Mouse (Mus musculus): ENCODE measurements around the gene Gm11634.
"Not testable (repeated sequence)": the region's sequence is repeated elsewhere in the genome, so short reads cannot be mapped to it uniquely, and the experiment has no call there.

Gene Gm11634

DNA sequence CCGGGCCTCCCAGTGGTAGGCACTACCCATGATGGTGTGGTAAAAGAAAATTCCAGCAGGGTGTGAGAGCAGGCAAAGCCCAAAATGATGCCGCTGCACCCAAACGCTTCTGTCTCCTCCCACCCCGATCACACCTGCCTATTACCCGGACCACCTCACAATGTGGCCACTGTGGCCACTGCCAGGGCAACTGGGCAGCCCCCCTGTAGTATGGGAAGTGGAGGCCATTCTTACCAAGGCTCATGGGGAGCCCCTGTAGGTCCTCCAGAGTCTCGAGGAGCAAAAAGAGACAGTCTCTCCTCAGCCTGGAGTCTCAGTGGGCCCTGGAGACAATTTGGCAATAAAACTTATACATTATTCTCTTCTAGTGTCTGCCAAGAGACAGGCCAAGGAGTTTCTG is at the start of gene Gm11634:
Gene Gm11634 (minus strand): TSS at position 101 of the 400 bp plus-strand sequence.
- DNase-seq (ENCODE audit: low spot score) = no peak

DNA sequence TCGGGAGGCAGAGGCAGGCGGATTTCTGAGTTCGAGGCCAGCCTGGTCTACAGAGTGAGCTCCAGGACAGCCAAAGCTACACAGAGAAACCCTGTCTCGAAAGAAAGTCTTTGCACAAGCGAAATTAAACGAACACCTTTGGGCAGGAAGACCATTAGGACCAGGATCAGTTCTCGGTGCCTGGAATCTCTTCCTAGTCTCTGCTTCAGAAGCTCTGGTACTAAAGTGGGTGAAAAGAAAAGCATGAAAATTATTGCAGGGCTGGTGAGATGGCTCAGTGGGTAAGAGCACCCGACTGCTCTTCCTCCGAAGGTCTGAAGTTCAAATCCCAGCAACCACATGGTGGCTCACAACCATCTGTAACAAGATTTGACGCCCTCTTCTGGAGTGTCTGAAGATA is 48.0 kb upstream of the Gm11634 start:
- not testable (repeated sequence) for DNase-seq (ENCODE audit: low spot score)

DNA sequence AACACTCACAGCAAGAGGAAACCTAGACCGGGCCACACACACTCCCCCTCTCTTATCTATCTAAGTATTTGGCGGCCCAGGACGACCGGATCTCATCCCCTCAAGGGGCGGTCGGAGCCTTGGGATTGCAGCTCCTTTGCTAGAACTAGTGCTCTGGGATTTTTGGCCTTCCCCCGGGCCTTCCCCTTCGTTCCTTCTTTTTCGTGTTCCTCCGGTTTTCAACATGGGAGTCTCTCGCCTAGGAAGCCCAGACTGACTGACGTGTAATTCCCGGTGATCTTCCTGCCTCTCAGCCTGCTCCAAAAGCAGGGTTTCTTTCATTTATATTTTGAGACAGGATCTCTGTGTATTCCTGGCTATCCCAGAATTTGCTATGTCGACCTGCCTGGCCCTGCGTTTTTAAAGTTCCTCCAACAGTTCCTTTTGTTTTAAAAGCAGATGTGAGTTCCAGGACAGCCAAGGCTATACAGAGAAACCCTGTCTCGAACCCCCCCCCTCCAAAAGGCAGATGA is 47.3 kb upstream of the Gm11634 start:
- DNase-seq (ENCODE audit: low spot score) = not testable (repeated sequence)

DNA sequence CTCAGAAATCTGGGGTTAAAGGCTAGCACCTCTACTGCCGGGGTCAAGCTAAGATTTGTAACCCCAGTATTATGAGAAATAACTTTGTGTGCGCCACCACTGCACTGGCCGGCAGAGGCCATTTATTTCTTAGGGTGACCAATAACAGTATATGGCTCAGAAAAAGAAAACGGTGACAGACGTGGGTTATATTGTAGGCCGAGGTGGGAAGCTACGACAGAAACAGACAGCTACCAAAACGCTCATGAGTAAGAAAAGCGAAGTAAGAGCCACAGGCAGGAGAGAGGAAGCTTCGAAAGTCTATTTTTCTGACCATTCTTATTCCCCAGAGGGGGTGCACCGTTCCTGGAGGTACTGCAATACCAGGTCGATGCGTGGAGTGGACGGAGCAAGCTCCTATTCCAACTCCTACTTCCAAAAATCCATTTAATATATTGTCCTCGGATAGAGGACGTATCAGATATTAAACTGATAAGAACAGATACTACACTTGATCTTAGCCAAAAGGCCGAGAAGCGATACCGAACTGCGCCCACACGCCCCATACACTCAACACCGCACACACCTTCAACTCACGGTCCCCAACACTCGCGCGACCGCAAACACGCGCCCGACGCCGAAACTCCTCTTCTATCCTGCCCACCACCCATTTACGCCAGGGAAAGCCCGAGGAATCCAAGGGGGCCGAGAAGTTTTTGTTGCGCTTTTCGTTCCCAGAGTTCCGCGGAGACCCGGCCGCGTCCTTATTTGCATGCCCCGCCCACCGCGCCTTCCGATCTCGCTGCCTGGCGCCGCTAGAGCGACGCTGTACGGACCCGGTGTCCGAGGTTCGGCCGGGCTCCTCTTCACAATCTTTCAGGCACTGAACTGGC is 46.6 kb upstream of the Gm11634 start:
- peak; percentile 44 for DNase-seq (ENCODE audit: low spot score)

DNA sequence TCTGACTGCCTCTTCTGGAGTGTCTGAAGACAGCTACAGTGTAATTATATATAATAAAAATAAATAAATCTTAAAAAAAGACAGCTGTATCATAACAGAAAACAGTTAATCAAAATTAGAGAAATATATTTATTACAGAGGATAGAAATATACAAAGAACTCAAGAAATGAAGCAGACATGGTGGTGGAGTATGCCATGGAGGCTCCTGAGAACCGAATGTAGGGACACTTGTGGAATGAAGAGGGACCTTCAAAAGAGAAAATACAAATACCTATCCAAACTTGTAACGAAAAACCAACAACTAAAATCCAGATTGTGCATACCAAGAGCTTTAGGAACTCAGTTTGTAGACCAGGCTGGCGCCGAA is 46.0 kb upstream of the Gm11634 start:
- DNase-seq (ENCODE audit: low spot score) = not testable (repeated sequence)

DNA sequence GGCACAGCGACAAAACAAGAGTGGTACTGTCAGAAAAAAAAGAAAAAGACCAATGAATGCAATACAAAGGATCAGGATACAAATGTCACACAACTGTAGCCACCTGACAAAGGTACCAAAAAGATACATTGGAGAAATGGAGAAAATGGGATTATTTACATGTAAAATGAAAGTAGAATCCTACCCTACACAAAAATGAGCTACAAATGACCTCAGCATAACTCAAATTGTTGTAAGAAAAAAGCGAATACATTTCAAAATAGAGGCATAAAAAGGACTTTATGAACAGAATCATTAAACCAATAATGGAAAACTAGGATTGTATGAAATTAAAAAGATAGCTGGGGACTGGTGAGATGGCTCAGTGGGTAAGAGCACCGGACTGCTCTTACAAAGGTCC is 45.5 kb upstream of the Gm11634 start:
- DNase-seq (ENCODE audit: low spot score) = no peak

DNA sequence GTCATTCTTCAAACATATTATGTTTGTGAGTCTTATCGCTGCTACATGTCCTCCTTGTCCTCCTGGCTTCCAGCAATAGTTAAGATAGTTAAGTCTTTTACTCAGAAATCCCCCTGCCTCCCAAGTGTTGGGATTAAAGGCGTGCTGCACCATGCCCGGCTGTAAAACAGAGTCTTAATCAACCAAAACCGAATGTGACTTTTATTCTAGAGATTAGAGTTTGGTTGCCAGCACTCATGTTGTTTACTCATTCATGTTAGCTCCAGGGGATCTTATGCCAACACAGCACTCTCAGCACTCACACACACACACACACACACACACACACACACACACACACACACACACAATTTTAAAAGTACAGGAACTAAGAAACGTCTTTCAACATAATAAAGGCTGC is 43.9 kb upstream of the Gm11634 start:
- no peak for DNase-seq (ENCODE audit: low spot score)

DNA sequence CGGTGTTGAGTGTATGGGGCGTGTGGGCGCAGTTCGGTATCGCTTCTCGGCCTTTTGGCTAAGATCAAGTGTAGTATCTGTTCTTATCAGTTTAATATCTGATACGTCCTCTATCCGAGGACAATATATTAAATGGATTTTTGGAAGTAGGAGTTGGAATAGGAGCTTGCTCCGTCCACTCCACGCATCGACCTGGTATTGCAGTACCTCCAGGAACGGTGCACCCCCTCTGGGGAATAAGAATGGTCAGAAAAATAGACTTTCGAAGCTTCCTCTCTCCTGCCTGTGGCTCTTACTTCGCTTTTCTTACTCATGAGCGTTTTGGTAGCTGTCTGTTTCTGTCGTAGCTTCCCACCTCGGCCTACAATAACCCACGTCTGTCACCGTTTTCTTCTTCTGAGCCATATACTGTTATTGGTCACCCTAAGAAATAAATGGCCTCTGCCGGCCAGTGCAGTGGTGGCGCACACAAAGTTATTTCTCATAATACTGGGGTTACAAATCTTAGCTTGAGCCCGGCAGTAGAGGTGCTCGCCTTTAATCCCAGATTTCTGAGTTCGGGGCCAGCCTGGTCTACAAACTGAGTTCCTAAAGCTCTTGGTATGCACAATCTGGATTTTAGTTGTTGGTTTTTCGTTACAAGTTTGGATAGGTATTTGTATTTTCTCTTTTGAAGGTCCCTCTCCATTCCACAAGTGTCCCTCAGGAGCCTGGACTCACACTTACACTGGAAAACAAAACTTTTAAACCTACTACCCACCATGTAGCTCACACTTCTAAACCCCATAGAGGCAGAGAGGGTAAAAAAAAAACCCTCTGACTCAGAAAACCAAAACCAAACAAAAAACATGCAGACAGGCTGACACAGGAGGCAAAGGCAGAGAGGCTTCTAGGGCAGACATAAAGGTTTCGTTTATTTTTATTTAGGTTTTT is 42.9 kb upstream of the Gm11634 start:
- DNase-seq (ENCODE audit: low spot score) = not testable (repeated sequence)

DNA sequence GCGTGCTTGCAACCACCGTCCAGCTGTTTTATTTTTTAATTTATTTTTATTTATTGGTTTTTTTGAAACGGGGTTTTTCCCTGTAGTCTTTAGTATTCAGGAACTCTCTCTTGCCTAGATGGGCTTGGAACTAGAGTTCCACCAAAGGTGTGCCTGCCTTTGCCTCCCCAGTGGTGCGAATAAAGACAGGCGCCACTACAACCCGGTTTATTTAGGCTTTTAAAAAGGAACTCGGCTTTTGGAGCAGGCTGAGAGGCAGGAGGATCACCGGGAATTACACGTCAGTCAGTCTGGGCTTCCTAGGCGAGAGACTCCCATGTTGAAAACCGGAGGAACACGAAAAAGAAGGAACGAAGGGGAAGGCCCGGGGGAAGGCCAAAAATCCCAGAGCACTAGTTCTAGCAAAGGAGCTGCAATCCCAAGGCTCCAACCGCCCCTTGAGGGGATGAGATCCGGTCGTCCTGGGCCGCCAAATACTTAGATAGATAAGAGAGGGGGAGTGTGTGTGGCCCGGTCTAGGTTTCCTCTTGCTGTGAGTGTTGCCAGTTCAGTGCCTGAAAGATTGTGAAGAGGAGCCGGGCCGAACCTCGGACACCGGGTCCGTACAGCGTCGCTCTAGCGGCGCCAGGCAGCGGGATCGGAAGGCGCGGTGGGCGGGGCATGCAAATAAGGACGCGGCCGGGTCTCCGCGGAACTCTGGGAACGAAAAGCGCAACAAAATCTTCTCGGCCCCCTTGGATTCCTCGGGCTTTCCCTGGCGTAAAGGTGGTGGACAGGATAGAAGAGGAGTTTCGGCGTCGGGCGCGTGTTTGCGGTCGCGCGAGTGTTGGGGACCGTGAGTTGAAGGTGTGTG is 42.0 kb upstream of the Gm11634 start:
- peak; percentile 70 for DNase-seq (ENCODE audit: low spot score)

DNA sequence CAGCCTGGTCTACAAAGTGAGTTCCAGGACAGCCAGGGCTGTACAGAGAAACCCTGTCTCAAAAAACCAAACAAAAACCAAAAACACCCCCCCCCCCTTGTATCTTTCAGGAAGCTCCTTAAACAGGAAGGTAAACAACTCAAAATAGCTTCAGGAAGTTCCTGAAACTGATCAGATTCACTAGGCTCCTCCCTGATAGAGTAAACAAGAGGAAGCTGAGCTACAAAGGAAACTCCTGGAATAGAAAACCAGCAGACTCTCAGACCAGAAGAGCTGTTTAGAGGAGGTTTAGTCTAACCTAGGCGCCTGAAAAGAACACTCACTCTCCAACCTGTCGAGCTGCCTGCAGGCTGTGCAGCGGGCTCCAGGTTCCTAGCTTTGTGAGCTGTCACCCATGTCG is 40.7 kb upstream of the Gm11634 start:
- DNase-seq (ENCODE audit: low spot score) = no peak

DNA sequence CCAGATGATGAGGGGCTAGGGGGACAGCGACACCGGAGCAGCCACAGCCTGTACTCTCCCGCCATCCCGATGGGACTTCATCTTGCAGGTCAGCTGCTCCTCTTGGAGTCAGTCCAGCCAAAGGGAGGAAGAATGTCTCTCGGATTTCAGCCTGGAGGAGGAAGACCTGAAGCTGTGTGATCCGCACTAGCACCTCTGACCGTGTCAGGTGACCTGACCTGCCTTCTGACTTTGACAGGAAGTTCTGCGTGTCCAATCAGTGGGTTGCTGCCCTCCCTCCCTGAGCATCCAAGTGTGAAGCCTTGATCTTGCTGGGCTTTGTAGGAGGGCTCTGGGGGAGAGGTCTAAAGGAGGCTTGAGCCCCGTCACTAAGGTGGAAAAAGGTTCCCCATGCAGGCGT is 36.6 kb upstream of the Gm11634 start:
- DNase-seq (ENCODE audit: low spot score) = no peak

DNA sequence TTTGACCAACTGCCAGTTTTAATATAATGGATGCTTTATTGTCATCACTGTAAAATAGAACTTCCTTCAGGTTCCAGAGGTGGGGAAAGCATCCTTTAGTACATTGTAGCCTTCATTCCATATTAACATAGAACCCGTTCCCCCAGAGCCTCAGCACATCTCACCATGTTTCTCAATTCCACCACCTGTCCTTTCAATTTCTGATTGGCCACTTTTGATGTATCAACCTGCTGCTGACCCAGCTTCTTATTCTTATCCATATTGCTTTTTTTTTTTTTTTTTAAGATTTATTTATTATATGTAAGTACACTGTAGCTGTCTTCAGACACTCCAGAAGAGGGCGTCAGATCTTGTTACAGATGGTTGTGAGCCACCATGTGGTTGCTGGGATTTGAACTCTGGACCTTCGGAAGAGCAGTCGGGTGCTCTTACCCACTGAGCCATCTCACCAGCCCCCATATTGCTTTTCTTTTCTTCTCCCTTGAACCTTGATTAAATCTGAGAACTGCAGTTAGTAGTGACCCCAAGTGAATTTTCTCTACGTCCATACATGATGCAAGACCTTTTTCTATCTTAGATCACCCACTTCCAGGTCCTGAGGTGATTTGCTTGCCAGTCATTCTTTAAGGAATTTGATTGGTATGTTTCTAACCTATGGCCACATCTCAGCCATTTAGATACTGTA is 29.8 kb upstream of the Gm11634 start:
- DNase-seq (ENCODE audit: low spot score) = not testable (repeated sequence)

DNA sequence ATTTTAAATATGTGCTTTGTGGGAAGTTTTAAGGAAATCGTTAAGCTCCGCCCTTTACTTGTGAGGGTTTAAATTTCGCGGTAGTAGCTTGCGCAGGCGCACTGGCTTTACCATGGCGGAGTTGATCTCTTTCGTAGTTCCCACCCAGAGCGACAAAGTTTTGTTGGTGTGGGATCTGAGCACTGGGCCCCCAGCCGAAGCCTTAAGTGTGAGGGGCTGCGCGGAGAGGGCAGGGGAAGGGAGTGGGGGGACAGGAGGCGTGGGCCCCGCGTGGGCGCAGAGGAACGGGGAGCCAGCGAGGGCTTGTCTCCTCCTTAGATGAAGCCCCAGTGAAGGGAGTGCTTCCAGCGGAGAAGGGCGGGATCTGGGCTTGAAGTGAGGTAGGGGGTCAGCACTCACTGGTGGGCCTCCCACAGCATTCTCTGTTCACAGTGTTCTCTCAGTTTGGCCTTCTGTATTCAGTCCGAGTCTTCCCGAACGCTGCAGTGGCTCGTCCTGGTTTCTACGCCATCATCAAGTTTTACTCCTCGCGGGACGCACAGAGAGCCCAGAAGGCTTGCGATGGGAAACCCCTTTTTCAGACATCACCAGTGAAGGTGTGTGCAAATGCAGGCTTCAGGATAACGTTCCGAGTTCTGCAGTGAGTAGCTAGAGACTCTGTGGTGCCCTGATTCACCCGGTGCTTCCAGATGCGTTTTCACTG is 29.0 kb upstream of the Gm11634 start:
- DNase-seq (ENCODE audit: low spot score) = peak; percentile 74

DNA sequence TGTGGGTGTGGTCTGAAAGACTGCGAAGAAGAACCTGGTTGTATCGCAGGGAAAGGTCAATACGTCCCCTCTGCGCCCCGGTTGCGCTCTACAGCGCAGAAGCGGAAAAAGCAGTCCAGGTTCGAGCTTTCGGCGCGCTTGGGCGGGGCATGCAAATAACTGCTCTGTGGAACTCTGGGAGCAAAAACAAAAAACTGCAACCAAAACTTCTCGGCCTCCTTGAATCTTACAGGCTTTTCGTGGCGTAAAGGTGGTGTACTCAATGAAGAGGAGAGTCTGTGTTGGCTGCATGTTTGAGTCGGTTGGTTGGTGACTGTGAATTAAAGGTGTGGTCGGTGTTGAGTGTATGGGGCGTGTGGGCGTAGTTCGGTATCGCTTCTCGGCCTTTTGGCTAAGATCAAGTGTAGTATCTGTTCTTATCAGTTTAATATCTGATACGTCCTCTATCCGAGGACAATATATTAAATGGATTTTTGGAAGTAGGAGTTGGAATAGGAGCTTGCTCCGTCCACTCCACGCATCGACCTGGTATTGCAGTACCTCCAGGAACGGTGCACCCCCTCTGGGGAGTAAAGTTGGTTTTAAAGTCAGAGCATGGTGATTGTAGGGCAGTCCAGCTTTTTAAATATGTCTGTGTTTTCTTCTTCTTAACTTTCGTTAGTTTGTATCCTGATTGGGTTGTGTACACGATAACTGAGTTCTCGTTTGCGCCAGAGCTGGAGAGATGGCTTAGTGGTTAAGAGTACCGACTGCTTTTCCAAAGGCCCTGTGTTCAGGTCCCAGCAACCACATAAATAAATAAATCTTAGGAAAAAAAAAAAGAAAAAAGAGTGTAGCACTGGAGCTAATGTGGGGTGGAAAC is 28.2 kb upstream of the Gm11634 start, which contains the start of gene Rdm1:
Gene Rdm1 (plus strand): TSS at position 201 of the 862 bp plus-strand sequence.
- DNase-seq (ENCODE audit: low spot score) = peak; percentile 78

DNA sequence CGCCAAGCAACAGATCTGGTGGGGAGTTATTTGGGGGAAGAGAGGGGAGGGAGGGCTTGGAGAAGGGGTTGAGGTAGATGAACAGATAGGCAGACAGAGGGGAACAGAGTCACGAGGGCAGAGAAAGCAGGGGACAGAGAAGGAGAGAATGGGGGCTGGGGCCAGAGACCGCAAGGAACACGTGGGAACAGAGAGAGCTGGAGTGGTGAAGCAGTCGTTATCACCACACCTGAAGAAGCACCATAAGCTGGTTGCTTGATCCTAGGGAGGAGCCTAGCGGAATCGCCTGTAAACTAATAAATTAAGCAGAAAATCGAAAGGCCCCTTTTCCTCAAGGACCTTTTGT is 27.6 kb upstream of the Gm11634 start:
- DNase-seq (ENCODE audit: low spot score) = no peak

DNA sequence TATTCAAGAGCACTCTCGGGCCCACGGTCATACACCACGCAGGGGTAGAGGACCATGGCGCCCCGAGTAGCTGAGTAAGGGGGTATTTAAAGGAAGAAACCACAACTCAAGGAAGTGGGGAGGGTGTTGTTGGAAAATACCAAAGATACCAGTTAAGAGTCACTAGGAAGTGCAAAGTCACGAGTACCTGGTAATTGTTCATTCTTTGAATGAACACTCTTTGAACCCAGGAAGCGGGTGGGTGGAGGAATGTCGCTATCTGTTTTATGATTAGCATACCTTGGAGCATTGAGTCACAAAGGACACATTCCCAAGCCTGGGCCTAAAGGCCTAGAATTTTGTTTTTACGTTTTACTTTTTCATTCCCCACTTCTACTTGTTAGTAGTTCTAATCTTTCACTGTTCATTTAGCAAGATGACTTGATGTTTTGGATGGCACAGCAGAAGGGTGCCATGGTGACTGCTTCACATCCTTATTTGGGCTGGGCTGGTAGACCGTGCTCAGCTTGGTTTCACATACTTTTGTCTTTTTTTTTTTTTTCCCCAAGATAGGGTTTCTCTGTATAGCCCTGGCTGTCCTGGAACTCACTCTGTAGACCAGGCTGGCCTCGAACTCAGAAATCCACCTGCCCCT is 21.1 kb upstream of the Gm11634 start:
- not testable (repeated sequence) for DNase-seq (ENCODE audit: low spot score)

DNA sequence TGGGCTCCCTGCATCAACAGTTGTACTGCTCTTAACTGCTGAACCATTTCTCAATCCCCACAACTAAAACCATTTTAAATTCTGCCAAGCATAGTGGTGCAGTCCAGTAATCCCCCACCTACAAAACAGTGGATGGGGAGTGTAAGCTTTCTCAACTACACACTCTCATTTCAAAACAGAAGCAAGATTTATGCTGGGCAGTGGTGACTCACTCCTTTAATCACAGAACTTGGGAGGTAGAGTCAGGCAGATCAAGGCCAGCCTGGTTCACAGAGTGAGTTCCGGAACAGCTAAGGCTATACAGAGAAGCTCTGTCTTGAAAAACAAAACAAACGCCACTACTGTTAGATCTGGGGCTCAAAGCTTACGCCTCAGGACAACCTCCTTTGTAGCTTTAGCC is 19.5 kb upstream of the Gm11634 start:
- no peak for DNase-seq (ENCODE audit: low spot score)

DNA sequence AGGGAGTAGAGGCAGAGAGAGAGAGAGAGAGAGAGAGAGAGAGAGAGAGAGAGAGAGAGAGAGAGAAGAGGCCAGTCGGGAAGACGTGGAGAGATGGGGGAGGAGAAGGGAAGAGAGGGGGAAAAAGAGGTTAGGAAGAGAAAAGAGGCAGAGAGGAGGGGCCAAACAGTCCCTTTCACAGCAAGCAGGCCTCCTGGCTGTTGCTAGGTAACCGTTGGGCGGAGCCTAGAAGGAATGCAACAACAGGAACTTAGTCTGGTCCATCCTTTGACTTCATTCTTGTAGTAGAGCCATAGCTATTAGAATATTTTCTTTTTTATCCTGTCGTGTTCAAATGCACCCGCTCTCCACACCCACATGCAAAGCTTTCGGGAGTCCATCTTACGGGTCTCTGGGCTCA is 18.8 kb upstream of the Gm11634 start:
- DNase-seq (ENCODE audit: low spot score) = peak; percentile 50
